Comparison of ENCODE assay signal across 8 mouse cellular contexts in genomic region chr10:79881981-79882380, GRCm38 (mm10). TPM values are rescaled to one million over a fixed set of nuclear protein-coding genes. Genes with fewer than 3 reads are reported as not detected.
DNase-seq lines count a peak whose midpoint lies in the region; ATAC-seq lines count a peak whose summit lies in the region.

No protein-coding gene starts in this region.

- no peak overlapping the region for H3K27ac ChIP-seq in heart, embryonic 16.5 days (ENCODE audit: low read length)
- no peak overlapping the region for H3K27ac ChIP-seq in liver, embryonic 13.5 days
- no peak overlapping the region for H3K27ac ChIP-seq in stomach, embryonic 15.5 days

- peak overlapping the region; percentile 56 for H3K4me2 ChIP-seq in heart, embryonic 16.5 days (ENCODE audit: low read depth, low read length)
- peak overlapping the region; percentile 56 for H3K4me2 ChIP-seq in liver, embryonic 13.5 days
- peak overlapping the region; percentile 49 for H3K4me2 ChIP-seq in stomach, embryonic 15.5 days

- H3K9me3 ChIP-seq in heart, embryonic 16.5 days (replicated peaks; ENCODE audit: control insufficient read depth, low read length): no peaks in the 10 kb centered on the region
- H3K9me3 ChIP-seq in liver, embryonic 13.5 days (replicated peaks): no peaks in the 10 kb centered on the region
- no peaks in the 10 kb centered on the region for H3K9me3 ChIP-seq in stomach, embryonic 15.5 days

- H3K4me3 ChIP-seq in heart, embryonic 16.5 days (ENCODE audit: low read length): peak overlapping the region; percentile 25
- peak overlapping the region; percentile 42 for H3K4me3 ChIP-seq in liver, embryonic 13.5 days (replicated peaks)
- H3K4me3 ChIP-seq in stomach, embryonic 15.5 days (replicated peaks): peak overlapping the region; percentile 12

- peaks cover 19% of the 10 kb centered on the region for H3K4me1 ChIP-seq in heart, embryonic 16.5 days (ENCODE audit: control insufficient read depth, insufficient read depth, low read length)
- peaks cover 67% of the 10 kb centered on the region for H3K4me1 ChIP-seq in liver, embryonic 13.5 days (replicated peaks)
- peaks cover 35% of the 10 kb centered on the region for H3K4me1 ChIP-seq in stomach, embryonic 15.5 days

- 0 out of 2 replicates have a peak, but pooled peaks have one; percentile 20 for ATAC-seq in heart, embryonic 16.5 days (replicated peaks; ENCODE audit: extremely low read depth, insufficient read depth, low FRiP score)
- ATAC-seq in liver, embryonic 13.5 days (ENCODE audit: low read depth): peak; percentile 43; the same call in 1 of the 2 replicates
- ATAC-seq in stomach, embryonic 15.5 days (ENCODE audit: insufficient read depth, low FRiP score, low read depth): 0 out of 2 replicates have a peak, but pooled peaks have one; percentile 27
- ATAC-seq in CD4-positive, CD25-positive, alpha-beta regulatory T cell, adult 4 months: no peak

- 11% methylated on average over 22 of the region's 22 CpGs for WGBS in heart, embryonic 16.5 days
- WGBS in liver, embryonic 13.5 days (ENCODE audit: insufficient replicate concordance): 3% methylated on average over 22 of the region's 22 CpGs
- WGBS in stomach, embryonic 15.5 days: 8% methylated on average over 22 of the region's 22 CpGs

- H3K27me3 ChIP-seq in heart, embryonic 16.5 days (ENCODE audit: control insufficient read depth, insufficient read depth, low read length): peaks cover 5% of the 10 kb centered on the region; the same call in 1 of the 2 replicates
- H3K27me3 ChIP-seq in liver, embryonic 13.5 days: peaks cover 23% of the 10 kb centered on the region; the same call in 1 of the 2 replicates
- H3K27me3 ChIP-seq in stomach, embryonic 15.5 days (replicated peaks): no peaks in the 10 kb centered on the region

- peak; percentile 42 for DNase-seq in thymus, postnatal 4 days
- no peak for DNase-seq in thymus, adult 18-20 months
- peak; percentile 51 for DNase-seq in liver, embryonic 13.5 days
- no peak for DNase-seq in urinary bladder, postnatal 14 days (ENCODE audit: low spot score)
- DNase-seq in right cerebral cortex, adult 2 months (ENCODE audit: low spot score in 2 of 2): no peak

- H3K36me3 ChIP-seq in heart, embryonic 16.5 days (ENCODE audit: control insufficient read depth, insufficient read depth): no peaks in the 10 kb centered on the region
- no peaks in the 10 kb centered on the region for H3K36me3 ChIP-seq in liver, embryonic 13.5 days
- no peaks in the 10 kb centered on the region for H3K36me3 ChIP-seq in stomach, embryonic 15.5 days

- peak overlapping the region; percentile 36; the same call in 1 of the 2 replicates for H3K9ac ChIP-seq in heart, embryonic 16.5 days (ENCODE audit: low read length)
- peak overlapping the region; percentile 29; the same call in 1 of the 2 replicates for H3K9ac ChIP-seq in liver, embryonic 13.5 days
- no peak overlapping the region for H3K9ac ChIP-seq in stomach, embryonic 15.5 days

RNA-seq across cellular contexts. Expression of gene Elane, which starts 4.1 kb away (rescaled TPM):
- polyA plus RNA-seq in heart, embryonic 16.5 days (2015; fragmentation: Nextera tagmentation; extraction: Ambion mirVana): 0.20 and 1.1 TPM in 2 replicates
- polyA plus RNA-seq in liver, embryonic 13.5 days (2015; fragmentation: Nextera tagmentation; extraction: Ambion mirVana): 47.1 and 59.3 TPM in 2 replicates
- 3.8 and 11.1 TPM in 2 replicates for polyA plus RNA-seq in stomach, embryonic 15.5 days (2015; fragmentation: Nextera tagmentation; extraction: Ambion mirVana)
- polyA plus RNA-seq in CD4-positive, CD25-positive, alpha-beta regulatory T cell, adult 4 months (2017; shearing (Covaris generic)): not detected

RNA-seq across cellular contexts. Expression of gene Plppr3, which starts 7.5 kb away (rescaled TPM):
- polyA plus RNA-seq in heart, embryonic 16.5 days (2015; fragmentation: Nextera tagmentation; extraction: Ambion mirVana): 9.1 and 9.8 TPM in 2 replicates
- 5.7 and 5.8 TPM in 2 replicates for polyA plus RNA-seq in liver, embryonic 13.5 days (2015; fragmentation: Nextera tagmentation; extraction: Ambion mirVana)
- polyA plus RNA-seq in stomach, embryonic 15.5 days (2015; fragmentation: Nextera tagmentation; extraction: Ambion mirVana): 32.9 and 36.1 TPM in 2 replicates
- 1 to 10 TPM; 2.1 to 4.5 TPM for polyA plus RNA-seq in CD4-positive, CD25-positive, alpha-beta regulatory T cell, adult 4 months (2017; shearing (Covaris generic))

RNA-seq across cellular contexts. Expression of gene Prtn3, which starts 7.7 kb away (rescaled TPM):
- 1.2 and 1.9 TPM in 2 replicates for polyA plus RNA-seq in heart, embryonic 16.5 days (2015; fragmentation: Nextera tagmentation; extraction: Ambion mirVana)
- 54.8 and 64.6 TPM in 2 replicates for polyA plus RNA-seq in liver, embryonic 13.5 days (2015; fragmentation: Nextera tagmentation; extraction: Ambion mirVana)
- 5.2 and 10.6 TPM in 2 replicates for polyA plus RNA-seq in stomach, embryonic 15.5 days (2015; fragmentation: Nextera tagmentation; extraction: Ambion mirVana)
- polyA plus RNA-seq in CD4-positive, CD25-positive, alpha-beta regulatory T cell, adult 4 months (2017; shearing (Covaris generic)): not detected

RNA-seq across cellular contexts. Expression of gene Cfd, which starts 8.7 kb away (rescaled TPM):
- not detected in 2 replicates for polyA plus RNA-seq in heart, embryonic 16.5 days (2015; fragmentation: Nextera tagmentation; extraction: Ambion mirVana)
- polyA plus RNA-seq in liver, embryonic 13.5 days (2015; fragmentation: Nextera tagmentation; extraction: Ambion mirVana): not detected in 2 replicates
- not detected in 2 replicates for polyA plus RNA-seq in stomach, embryonic 15.5 days (2015; fragmentation: Nextera tagmentation; extraction: Ambion mirVana)
- polyA plus RNA-seq in CD4-positive, CD25-positive, alpha-beta regulatory T cell, adult 4 months (2017; shearing (Covaris generic)): not detected

RNA-seq across cellular contexts. Expression of gene Med16, which starts 26.7 kb away (rescaled TPM):
- 44.9 and 45.2 TPM in 2 replicates for polyA plus RNA-seq in heart, embryonic 16.5 days (2015; fragmentation: Nextera tagmentation; extraction: Ambion mirVana)
- 16.9 and 19.0 TPM in 2 replicates for polyA plus RNA-seq in liver, embryonic 13.5 days (2015; fragmentation: Nextera tagmentation; extraction: Ambion mirVana)
- polyA plus RNA-seq in stomach, embryonic 15.5 days (2015; fragmentation: Nextera tagmentation; extraction: Ambion mirVana): 43.6 and 47.8 TPM in 2 replicates
- polyA plus RNA-seq in CD4-positive, CD25-positive, alpha-beta regulatory T cell, adult 4 months (2017; shearing (Covaris generic)): 1 to 10 TPM; 5.0 to 7.7 TPM

Comparison
In these comparisons a context has a peak if more than half of its experiments do, and no peak if none do; other contexts are left out.
1. DNase-seq: peak in thymus, postnatal 4 days (single experiment) and liver, embryonic 13.5 days (single experiment); none in thymus, adult 18-20 months (0 of 2), urinary bladder, postnatal 14 days (single experiment) and right cerebral cortex, adult 2 months (0 of 2).
2. Peak in every context shown above with its lines, with median percentiles within 50 percentile points of each other: H3K4me2 ChIP-seq and H3K4me3 ChIP-seq.